Mouse (Mus musculus): ENCODE results near the gene Snrpd2. TPM values are rescaled to one million over a fixed set of nuclear protein-coding genes. Genes with fewer than 3 reads are reported as not detected.
"Not testable (repeated sequence)": the region's sequence is repeated elsewhere in the genome, so short reads cannot be mapped to it uniquely, and the experiment has no call there.

The Snrpd2 gene
- polyA plus RNA-seq, 1 experiment from 2014 or later: 84.3 TPM

- H3K4me3 ChIP-seq (ENCODE audit: low read length): no peak overlapping the region
- no peaks in the 10 kb centered on the region for H3K4me1 ChIP-seq (ENCODE audit: control insufficient read depth, insufficient read depth, low read length)
- H3K27me3 ChIP-seq (ENCODE audit: control insufficient read depth, insufficient read depth, low read length): no peaks in the 10 kb centered on the region
- 42% methylated on average over 5 of the region's 5 CpGs for WGBS
- no peak overlapping the region for H3K4me2 ChIP-seq (ENCODE audit: low read depth, low read length)
- no peaks in the 10 kb centered on the region for H3K9me3 ChIP-seq (replicated peaks; ENCODE audit: control insufficient read depth, low read length)
- peaks cover 47% of the 10 kb centered on the region for H3K36me3 ChIP-seq (ENCODE audit: control insufficient read depth, insufficient read depth)
- no peak for ATAC-seq (replicated peaks; ENCODE audit: extremely low read depth, insufficient read depth, low FRiP score)
- H3K27ac ChIP-seq (ENCODE audit: low read length): no peak overlapping the region
- no peak overlapping the region for H3K9ac ChIP-seq (ENCODE audit: low read length)
These were observed 12.1 kb upstream of the Snrpd2 start for GRCm38 (mm10) chr7:19137380-19137779.

GRCm38 (mm10) chr7:19146793-19147192, 2.7 kb upstream of the Snrpd2 start:
- Histone ChIP-seq H3K4me3 (ENCODE audit: low read length) (no peak overlapping the region), H3K9me3 (replicated peaks; ENCODE audit: control insufficient read depth, low read length) (no peaks in the 10 kb centered on the region), H3K27me3 (ENCODE audit: control insufficient read depth, insufficient read depth, low read length) (no peaks in the 10 kb centered on the region), H3K27ac (ENCODE audit: low read length) (no peak overlapping the region), H3K9ac (ENCODE audit: low read length) (no peak overlapping the region), H3K36me3 (ENCODE audit: control insufficient read depth, insufficient read depth) (no peaks in the 10 kb centered on the region), H3K4me1 (ENCODE audit: control insufficient read depth, insufficient read depth, low read length) (peaks cover 13% of the 10 kb centered on the region), H3K4me2 (ENCODE audit: low read depth, low read length) (no peak overlapping the region)
- 87% methylated on average over 10 of the region's 10 CpGs for WGBS
- no peak for ATAC-seq (replicated peaks; ENCODE audit: extremely low read depth, insufficient read depth, low FRiP score)

GRCm38 (mm10) chr7:19147497-19148045, 2.0 kb upstream of the Snrpd2 start:
- Histone ChIP-seq H3K9ac (ENCODE audit: low read length) (no peak overlapping the region), H3K27ac (ENCODE audit: low read length) (no peak overlapping the region), H3K4me3 (ENCODE audit: low read length) (no peak overlapping the region), H3K4me2 (ENCODE audit: low read depth, low read length) (no peak overlapping the region), H3K9me3 (replicated peaks; ENCODE audit: control insufficient read depth, low read length) (no peaks in the 10 kb centered on the region), H3K36me3 (ENCODE audit: control insufficient read depth, insufficient read depth) (peaks cover 4% of the 10 kb centered on the region; the same call in 1 of the 2 replicates), H3K4me1 (ENCODE audit: control insufficient read depth, insufficient read depth, low read length) (peaks cover 13% of the 10 kb centered on the region), H3K27me3 (ENCODE audit: control insufficient read depth, insufficient read depth, low read length) (no peaks in the 10 kb centered on the region)
- 43% methylated on average over 6 of the region's 6 CpGs for WGBS
- ATAC-seq (replicated peaks; ENCODE audit: extremely low read depth, insufficient read depth, low FRiP score): no peak

GRCm38 (mm10) chr7:19148180-19148874, 1.2 kb upstream of the Snrpd2 start:
- Histone ChIP-seq H3K4me2 (ENCODE audit: low read depth, low read length) (peak overlapping the region; percentile 90), H3K4me3 (ENCODE audit: low read length) (peak overlapping the region; percentile 79), H3K9me3 (replicated peaks; ENCODE audit: control insufficient read depth, low read length) (no peaks in the 10 kb centered on the region), H3K9ac (ENCODE audit: low read length) (peak overlapping the region; percentile 63), H3K27ac (ENCODE audit: low read length) (peak overlapping the region; percentile 70), H3K4me1 (ENCODE audit: control insufficient read depth, insufficient read depth, low read length) (peaks cover 13% of the 10 kb centered on the region), H3K27me3 (ENCODE audit: control insufficient read depth, insufficient read depth, low read length) (no peaks in the 10 kb centered on the region), H3K36me3 (ENCODE audit: control insufficient read depth, insufficient read depth) (peaks cover 11% of the 10 kb centered on the region; the same call in 1 of the 2 replicates)
- 9% methylated on average over 20 of the region's 20 CpGs for WGBS
- ATAC-seq (replicated peaks; ENCODE audit: extremely low read depth, insufficient read depth, low FRiP score): no peak

- WGBS: under 1% methylated on average over 43 of the region's 43 CpGs
- ATAC-seq (replicated peaks; ENCODE audit: extremely low read depth, insufficient read depth, low FRiP score): peak; percentile 98
- peak within 1 kb of the TSS; percentile 79 for H3K9ac ChIP-seq (ENCODE audit: low read length)
- peak within 1 kb of the TSS; percentile 79 for H3K4me3 ChIP-seq (ENCODE audit: low read length)
- peak within 1 kb of the TSS; percentile 90 for H3K4me2 ChIP-seq (ENCODE audit: low read depth, low read length)
- no peaks in the 10 kb centered on the region for H3K27me3 ChIP-seq (ENCODE audit: control insufficient read depth, insufficient read depth, low read length)
- peak within 1 kb of the TSS; percentile 87 for H3K27ac ChIP-seq (ENCODE audit: low read length)
- H3K9me3 ChIP-seq (replicated peaks; ENCODE audit: control insufficient read depth, low read length): no peaks in the 10 kb centered on the region
- peaks cover 16% of the 10 kb centered on the region for H3K36me3 ChIP-seq (ENCODE audit: control insufficient read depth, insufficient read depth)
- H3K4me1 ChIP-seq (ENCODE audit: control insufficient read depth, insufficient read depth, low read length): peaks cover 13% of the 10 kb centered on the region
These were observed 514 bp upstream of the Snrpd2 start, which contains the start of gene Qpctl for GRCm38 (mm10) chr7:19148875-19149541. TSS of gene Qpctl (minus strand) at chr7:19149291.

GRCm38 (mm10) chr7:19151121-19151520, 1.6 kb downstream of the Snrpd2 start:
- not testable (repeated sequence) for H3K9ac ChIP-seq (ENCODE audit: low read length); H3K9me3 ChIP-seq (replicated peaks; ENCODE audit: control insufficient read depth, low read length); H3K4me2 ChIP-seq (ENCODE audit: low read depth, low read length); ATAC-seq (replicated peaks; ENCODE audit: extremely low read depth, insufficient read depth, low FRiP score); H3K27me3 ChIP-seq (ENCODE audit: control insufficient read depth, insufficient read depth, low read length); H3K4me3 ChIP-seq (ENCODE audit: low read length); H3K27ac ChIP-seq (ENCODE audit: low read length)
- 87% methylated on average over 10 of the region's 10 CpGs for WGBS
- Histone ChIP-seq H3K36me3 (ENCODE audit: control insufficient read depth, insufficient read depth) (peaks cover 17% of the 10 kb centered on the region), H3K4me1 (ENCODE audit: control insufficient read depth, insufficient read depth, low read length) (peaks cover 13% of the 10 kb centered on the region)

- H3K9me3 ChIP-seq (replicated peaks; ENCODE audit: control insufficient read depth, low read length): no peaks in the 10 kb centered on the region
- ATAC-seq (replicated peaks; ENCODE audit: extremely low read depth, insufficient read depth, low FRiP score): no peak
- WGBS: 65% methylated on average over 8 of the region's 8 CpGs
- peaks cover 17% of the 10 kb centered on the region for H3K36me3 ChIP-seq (ENCODE audit: control insufficient read depth, insufficient read depth)
- peaks cover 13% of the 10 kb centered on the region for H3K4me1 ChIP-seq (ENCODE audit: control insufficient read depth, insufficient read depth, low read length)
- no peak overlapping the region for H3K4me3 ChIP-seq (ENCODE audit: low read length)
- H3K27me3 ChIP-seq (ENCODE audit: control insufficient read depth, insufficient read depth, low read length): peaks cover 6% of the 10 kb centered on the region
- no peak overlapping the region for H3K9ac ChIP-seq (ENCODE audit: low read length)
- H3K4me2 ChIP-seq (ENCODE audit: low read depth, low read length): no peak overlapping the region
- H3K27ac ChIP-seq (ENCODE audit: low read length): no peak overlapping the region
These were observed 5.3 kb downstream of the Snrpd2 start for GRCm38 (mm10) chr7:19154796-19155195.

- no peak overlapping the region for H3K27ac ChIP-seq (ENCODE audit: low read length)
- peaks cover 11% of the 10 kb centered on the region for H3K4me1 ChIP-seq (ENCODE audit: control insufficient read depth, insufficient read depth, low read length)
- H3K9me3 ChIP-seq (replicated peaks; ENCODE audit: control insufficient read depth, low read length): no peaks in the 10 kb centered on the region
- no peak overlapping the region for H3K4me3 ChIP-seq (ENCODE audit: low read length)
- ATAC-seq (replicated peaks; ENCODE audit: extremely low read depth, insufficient read depth, low FRiP score): no peak
- peaks cover 6% of the 10 kb centered on the region for H3K27me3 ChIP-seq (ENCODE audit: control insufficient read depth, insufficient read depth, low read length)
- peaks cover 17% of the 10 kb centered on the region for H3K36me3 ChIP-seq (ENCODE audit: control insufficient read depth, insufficient read depth)
- no peak overlapping the region for H3K9ac ChIP-seq (ENCODE audit: low read length)
- WGBS: 62% methylated on average over 13 of the region's 13 CpGs
- no peak overlapping the region for H3K4me2 ChIP-seq (ENCODE audit: low read depth, low read length)
These were observed 6.4 kb downstream of the Snrpd2 start for GRCm38 (mm10) chr7:19155825-19156475.

Measured in heart, embryonic 16.5 days (tissue).